Mouse (Mus musculus): ENCODE results near the gene Dock2.

The Dock2 gene

GRCm38 (mm10) chr11:34427212-34427611 lies 356.5 kb downstream of the Dock2 start:
- DNase-seq (ENCODE audit: low read depth), result no peak

GRCm38 (mm10) chr11:34424546-34424945 lies 359.1 kb downstream of the Dock2 start:
- no peak for DNase-seq (ENCODE audit: low read depth)

GRCm38 (mm10) chr11:34421061-34421460 lies 362.6 kb downstream of the Dock2 start:
- no peak for DNase-seq (ENCODE audit: low read depth)

GRCm38 (mm10) chr11:34416619-34416979 lies 367.1 kb downstream of the Dock2 start:
- DNase-seq (ENCODE audit: low read depth), result no peak

DNA sequence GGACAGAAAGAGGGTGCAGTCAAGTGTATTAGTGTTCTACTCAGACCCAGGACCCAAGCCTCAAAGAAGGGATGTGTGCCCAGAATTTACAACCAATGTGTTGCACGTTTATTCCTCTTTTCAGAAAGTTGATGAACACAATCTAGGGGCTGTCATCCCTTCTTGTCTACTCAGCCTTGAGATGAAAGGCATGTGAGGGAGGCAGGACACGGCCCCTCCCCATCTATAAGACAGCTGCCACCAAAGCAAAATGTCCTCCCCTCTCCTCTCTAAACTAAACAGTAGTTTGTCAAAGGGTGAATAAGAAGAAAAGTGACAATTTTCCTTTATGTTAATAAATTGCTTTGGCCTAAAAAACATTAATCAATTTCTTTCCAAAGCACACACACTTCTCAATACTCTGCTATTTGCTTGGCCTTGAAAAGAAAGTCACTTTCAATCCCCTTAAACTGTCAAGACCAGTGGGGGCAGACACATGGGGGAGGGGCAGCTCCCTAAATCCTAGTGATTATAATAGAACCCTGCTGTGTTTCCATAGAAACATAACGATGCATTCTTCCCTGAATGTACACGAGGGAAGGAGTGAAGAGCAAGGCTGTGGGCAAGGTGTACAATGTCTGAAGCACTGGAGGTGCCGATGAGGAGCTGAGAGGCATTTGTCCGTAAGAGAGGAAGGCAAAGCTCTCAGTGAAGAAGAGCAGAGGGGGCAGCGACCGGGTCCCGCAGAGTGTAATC lies 367.6 kb downstream of the Dock2 start:
- no peak for DNase-seq (ENCODE audit: low read depth)

DNA sequence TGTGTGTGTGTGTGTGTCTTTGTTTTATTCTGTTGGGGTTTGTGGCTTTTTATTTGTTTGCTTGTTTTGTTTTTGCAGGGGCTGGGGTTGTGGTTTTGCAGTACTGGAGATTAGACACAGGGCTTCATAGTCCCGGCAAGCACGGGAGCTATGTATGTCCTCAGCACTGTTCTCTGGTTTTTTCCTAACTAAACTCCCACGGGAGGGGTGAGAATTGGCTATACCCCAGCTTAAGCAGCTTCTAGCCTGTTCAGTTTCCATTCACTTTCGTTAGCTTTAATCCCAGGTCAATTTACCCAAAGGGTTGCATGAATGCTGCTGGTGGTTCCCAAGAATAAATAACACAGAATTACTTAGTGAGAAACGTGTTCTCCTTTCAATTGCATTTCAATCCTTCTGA lies 376.8 kb downstream of the Dock2 start:
- no peak for DNase-seq (ENCODE audit: low read depth)

GRCm38 (mm10) chr11:34406309-34406708 lies 377.4 kb downstream of the Dock2 start:
- DNase-seq (ENCODE audit: low read depth), result no peak

DNA sequence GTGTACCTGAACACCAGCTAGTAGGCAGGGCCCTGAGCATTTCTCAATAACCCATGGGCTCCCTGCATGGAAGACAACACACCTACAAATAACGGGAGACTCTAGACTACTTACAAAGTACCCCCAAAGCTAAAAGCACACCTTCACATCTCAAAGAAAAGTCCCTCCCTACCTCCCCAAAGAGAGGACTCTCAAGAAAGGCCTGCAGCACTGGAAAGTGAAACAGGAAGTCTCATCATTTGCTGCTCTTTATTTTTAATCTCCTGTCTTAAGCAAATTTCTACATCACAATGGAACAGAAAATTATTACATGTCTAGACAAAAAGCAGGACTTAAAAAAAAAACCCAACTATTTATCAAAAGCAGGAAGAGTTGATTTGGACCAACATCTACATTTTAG lies 378.4 kb downstream of the Dock2 start:
- DNase-seq (ENCODE audit: low read depth), result no peak

- DNase-seq (ENCODE audit: low read depth), result no peak
Measured at GRCm38 (mm10) chr11:34401343-34401742, 382.3 kb downstream of the Dock2 start.

DNA sequence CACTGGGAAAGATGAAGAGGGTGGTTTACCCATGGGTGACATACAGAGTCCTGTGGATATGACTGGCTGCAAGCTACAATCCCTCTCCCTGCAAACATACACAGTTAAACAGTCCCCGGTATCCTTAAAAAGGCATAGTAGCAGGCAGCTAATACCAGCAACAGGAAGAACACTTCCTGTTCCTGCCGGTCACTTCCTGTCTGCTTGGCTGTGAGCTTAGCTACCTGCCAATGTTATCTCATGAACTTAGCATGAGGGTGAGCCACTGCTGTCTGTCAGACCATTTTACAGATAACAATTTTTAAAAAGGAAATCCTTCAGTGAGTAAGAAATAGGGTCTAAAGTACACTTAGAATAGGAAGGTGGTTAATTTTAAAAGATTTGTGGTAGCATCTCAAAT lies 385.1 kb downstream of the Dock2 start:
- peak; percentile 41 for DNase-seq (ENCODE audit: low read depth)

- no peak for DNase-seq (ENCODE audit: low read depth)
Measured at GRCm38 (mm10) chr11:34397661-34398060, 386.0 kb downstream of the Dock2 start.

DNA sequence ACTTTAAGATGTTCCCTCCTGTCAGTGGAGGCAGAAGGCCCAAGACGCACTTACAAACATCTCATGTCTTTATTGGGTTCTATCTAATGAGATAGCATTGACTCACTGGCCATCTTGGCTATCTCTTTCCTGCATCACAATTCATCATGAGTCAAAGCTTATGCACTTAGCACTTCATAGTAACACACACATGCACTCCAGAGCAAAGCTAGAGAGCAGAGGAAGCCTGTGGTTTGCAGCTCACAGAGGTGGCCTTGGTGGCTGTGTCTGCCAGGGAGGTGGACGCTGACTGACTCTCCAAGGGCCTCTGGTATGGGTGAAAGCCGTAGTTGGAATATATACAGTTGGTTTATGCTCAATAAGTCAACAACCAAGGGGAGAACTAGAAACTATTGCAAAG lies 387.9 kb downstream of the Dock2 start:
- no peak for DNase-seq (ENCODE audit: low read depth)

GRCm38 (mm10) chr11:34392105-34392504 lies 391.6 kb downstream of the Dock2 start:
- no peak for DNase-seq (ENCODE audit: low read depth)

DNA sequence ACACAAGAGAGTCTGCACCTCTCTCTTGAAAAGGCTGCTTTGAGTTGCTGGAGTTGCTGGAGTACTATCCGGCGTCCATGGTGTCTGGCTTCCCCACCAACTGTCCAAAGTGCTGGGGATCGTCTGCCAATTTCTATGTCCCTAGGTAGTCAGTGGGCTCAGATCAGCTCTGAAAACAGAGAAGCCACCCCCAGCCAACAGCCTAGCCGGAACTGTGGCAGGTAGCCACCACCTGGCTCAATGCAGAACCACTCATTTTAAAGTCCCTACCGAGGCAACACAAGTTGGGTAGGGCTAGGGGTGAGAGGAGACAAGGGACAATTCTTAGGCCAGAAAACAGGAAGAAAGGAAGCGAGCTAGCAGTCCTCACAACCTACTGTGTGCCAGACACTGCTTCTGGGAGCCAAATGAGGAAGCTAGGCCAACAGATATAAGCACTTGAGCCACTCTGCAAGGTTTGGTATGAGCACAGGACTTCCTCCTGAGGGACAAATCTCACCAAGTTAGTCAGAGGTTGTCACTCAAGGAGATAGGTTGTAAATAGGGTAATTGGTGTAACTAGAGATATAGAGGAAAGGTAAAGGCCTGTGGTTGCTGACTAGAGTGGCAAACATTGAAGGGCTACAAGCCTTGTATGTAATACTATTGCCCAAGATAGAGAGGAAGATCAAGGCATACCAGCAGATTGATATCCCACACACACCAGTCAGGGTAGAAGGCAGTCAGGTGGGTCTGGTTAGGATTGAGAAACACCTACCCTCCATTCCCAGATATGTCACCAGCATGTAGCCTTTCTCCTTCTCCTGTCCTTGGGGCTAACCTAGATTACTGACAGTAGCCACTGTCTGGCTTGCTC lies 394.2 kb downstream of the Dock2 start:
- DNase-seq (ENCODE audit: low read depth), result no peak

DNA sequence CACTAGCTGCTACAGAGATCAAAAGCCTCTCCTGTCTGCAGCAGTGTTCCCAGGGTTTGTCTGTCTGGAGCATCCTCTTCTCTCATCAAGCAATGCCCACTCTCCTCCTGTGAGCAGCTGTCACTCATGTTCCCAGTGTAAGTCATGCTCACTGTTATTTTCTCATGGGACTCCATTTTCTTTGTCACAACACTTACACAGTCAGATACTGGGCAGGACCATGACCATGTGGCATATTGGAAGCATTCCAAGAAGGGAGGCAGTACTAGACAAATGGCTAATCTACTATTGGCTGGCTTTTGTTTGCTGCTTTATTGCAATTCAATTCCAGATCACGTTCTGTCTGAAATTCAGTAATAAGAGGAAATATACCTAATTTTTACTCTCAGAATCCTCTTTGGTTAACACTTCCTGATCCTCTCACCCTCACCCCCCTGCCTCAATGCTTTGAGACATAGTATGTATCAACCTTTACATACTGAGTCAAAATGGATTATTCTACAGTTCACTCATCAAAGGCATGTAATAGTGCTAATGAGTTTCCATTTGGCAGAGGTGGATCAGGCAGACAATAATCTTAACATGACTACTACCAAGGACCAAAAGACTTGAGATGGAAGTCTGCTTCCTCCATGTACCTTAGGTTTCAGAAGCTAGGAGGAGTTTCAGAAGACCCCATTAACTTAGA lies 398.5 kb downstream of the Dock2 start:
- DNase-seq (ENCODE audit: low read depth), result no peak

- DNase-seq (ENCODE audit: low read depth), result no peak
Measured at GRCm38 (mm10) chr11:34384178-34384577, 399.5 kb downstream of the Dock2 start.

DNA sequence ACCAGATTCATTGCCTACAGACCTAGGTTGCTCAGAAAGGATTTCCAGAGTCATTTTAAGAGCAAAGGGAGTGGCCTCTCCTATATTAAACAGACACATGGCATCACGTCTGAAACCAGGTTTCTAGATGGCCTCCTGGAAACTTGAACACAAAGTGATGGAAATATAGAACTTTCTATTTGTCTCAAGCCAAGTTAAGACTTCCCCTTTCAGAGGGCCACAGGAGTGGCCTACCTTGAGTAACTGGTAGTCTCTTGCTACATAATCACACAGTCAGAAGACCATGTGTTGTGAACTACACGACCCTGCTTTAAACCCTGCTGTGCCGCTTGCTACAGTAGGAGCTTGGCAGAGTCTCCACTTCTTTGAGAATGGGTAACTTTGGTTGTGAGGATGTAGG lies 400.2 kb downstream of the Dock2 start:
- DNase-seq (ENCODE audit: low read depth), result no peak

- no peak for DNase-seq (ENCODE audit: low read depth)
Measured at GRCm38 (mm10) chr11:34377649-34378048, 406.0 kb downstream of the Dock2 start.

DNA sequence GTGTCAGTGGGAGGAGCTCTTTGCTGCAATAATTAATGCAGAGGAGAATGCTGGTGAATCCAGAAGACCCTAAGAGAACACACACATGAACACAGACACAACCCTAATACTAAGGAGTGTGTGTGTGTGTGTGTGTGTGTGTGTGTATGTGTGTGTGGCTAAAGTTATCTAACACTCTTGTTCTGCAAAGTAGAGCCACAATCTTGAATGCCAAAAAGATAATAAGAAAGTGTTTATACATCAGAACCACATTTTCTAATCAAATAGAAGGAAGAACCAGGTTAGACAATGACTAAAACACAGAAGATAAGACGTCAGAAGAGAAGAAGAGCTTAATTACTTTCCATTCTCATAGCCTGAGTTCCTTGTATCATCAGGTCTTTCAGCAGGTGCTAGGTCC lies 408.1 kb downstream of the Dock2 start:
- DNase-seq (ENCODE audit: low read depth), result no peak

- no peak for DNase-seq (ENCODE audit: low read depth)
Measured at GRCm38 (mm10) chr11:34372224-34372623, 411.5 kb downstream of the Dock2 start.

- DNase-seq (ENCODE audit: low read depth), result peak; percentile 9
Measured at GRCm38 (mm10) chr11:34356109-34356508, 427.6 kb downstream of the Dock2 start.

- DNase-seq (ENCODE audit: low read depth), result no peak
Measured at GRCm38 (mm10) chr11:34355406-34355805, 428.3 kb downstream of the Dock2 start.
